Mouse (Mus musculus): ENCODE results near the gene C330007P06Rik. TPM values are rescaled to one million over a fixed set of nuclear protein-coding genes. Genes with fewer than 3 reads are reported as not detected.
"Not testable (repeated sequence)": the region's sequence is repeated elsewhere in the genome, so short reads cannot be mapped to it uniquely, and the experiment has no call there.

The C330007P06Rik gene
- total RNA-seq, 1 experiment from 2014 or later: 44.5 TPM

- peak; percentile 98 for ATAC-seq (ENCODE audit: extremely low read depth, insufficient number of reproducible peaks, low FRiP score, poor library complexity, severe bottlenecking)
These were observed 66.3 kb downstream of the C330007P06Rik start for GRCm38 (mm10) chrX:36807360-36808317.

GRCm38 (mm10) chrX:36805466-36806235 is 68.3 kb downstream of the C330007P06Rik start:
- ATAC-seq (ENCODE audit: extremely low read depth, insufficient number of reproducible peaks, low FRiP score, poor library complexity, severe bottlenecking): no peak

- no peak for ATAC-seq (ENCODE audit: extremely low read depth, insufficient number of reproducible peaks, low FRiP score, poor library complexity, severe bottlenecking)
These were observed 69.7 kb downstream of the C330007P06Rik start for GRCm38 (mm10) chrX:36804196-36804595.

- peak; percentile 42; the same call in 1 of the 2 replicates for ATAC-seq (ENCODE audit: extremely low read depth, insufficient number of reproducible peaks, low FRiP score, poor library complexity, severe bottlenecking)
These were observed 70.7 kb downstream of the C330007P06Rik start for GRCm38 (mm10) chrX:36803189-36803588.

GRCm38 (mm10) chrX:36799131-36799879 is 74.6 kb downstream of the C330007P06Rik start:
- no peak for ATAC-seq (ENCODE audit: extremely low read depth, insufficient number of reproducible peaks, low FRiP score, poor library complexity, severe bottlenecking)

GRCm38 (mm10) chrX:36796734-36797133 is 77.2 kb downstream of the C330007P06Rik start:
- not testable (repeated sequence) for ATAC-seq (ENCODE audit: extremely low read depth, insufficient number of reproducible peaks, low FRiP score, poor library complexity, severe bottlenecking)

GRCm38 (mm10) chrX:36796163-36796581 is 77.7 kb downstream of the C330007P06Rik start:
- ATAC-seq (ENCODE audit: extremely low read depth, insufficient number of reproducible peaks, low FRiP score, poor library complexity, severe bottlenecking): peak; percentile 80

- ATAC-seq (ENCODE audit: extremely low read depth, insufficient number of reproducible peaks, low FRiP score, poor library complexity, severe bottlenecking): peak; percentile 88
These were observed 78.3 kb downstream of the C330007P06Rik start, which contains the start of gene Slc25a5 for GRCm38 (mm10) chrX:36795424-36796162. Gene Slc25a5, plus strand, starts transcription at chrX:36795651.

GRCm38 (mm10) chrX:36794571-36794970 is 79.3 kb downstream of the C330007P06Rik start:
- ATAC-seq (ENCODE audit: extremely low read depth, insufficient number of reproducible peaks, low FRiP score, poor library complexity, severe bottlenecking): no peak

GRCm38 (mm10) chrX:36789360-36789759 is 84.6 kb downstream of the C330007P06Rik start:
- ATAC-seq (ENCODE audit: extremely low read depth, insufficient number of reproducible peaks, low FRiP score, poor library complexity, severe bottlenecking): no peak

GRCm38 (mm10) chrX:36777694-36778093 is 96.2 kb downstream of the C330007P06Rik start:
- no peak for ATAC-seq (ENCODE audit: extremely low read depth, insufficient number of reproducible peaks, low FRiP score, poor library complexity, severe bottlenecking)

- no peak for ATAC-seq (ENCODE audit: extremely low read depth, insufficient number of reproducible peaks, low FRiP score, poor library complexity, severe bottlenecking)
These were observed 98.4 kb downstream of the C330007P06Rik start for GRCm38 (mm10) chrX:36775520-36775919.

Other genes starting within 250 kb of the C330007P06Rik start
- 4.2 and 7.4 TPM in 2 replicates for gene Akap17b, start 228.7 kb downstream of the C330007P06Rik start, total RNA-seq (2017)
- 0.35 and 1.7 TPM in 2 replicates for gene Slc25a43, start 130.5 kb downstream of the C330007P06Rik start, total RNA-seq (2017)
- gene Slc25a5, start 78.5 kb downstream of the C330007P06Rik start, total RNA-seq (2017): 239 and 243 TPM in 2 replicates
- 18.5 and 20.9 TPM in 2 replicates for gene Ube2a, start 211 bp downstream of the C330007P06Rik start, total RNA-seq (2017)
- 5.5 and 5.7 TPM in 2 replicates for gene Nkrf, start 28.8 kb upstream of the C330007P06Rik start, total RNA-seq (2017)
- 74.5 and 78.8 TPM in 2 replicates for gene Sept6, start 117.7 kb upstream of the C330007P06Rik start, total RNA-seq (2017)
- not detected in 2 replicates for gene Sowahd, start 174.7 kb upstream of the C330007P06Rik start, total RNA-seq (2017)
- gene Rpl39, start 211.3 kb upstream of the C330007P06Rik start, total RNA-seq (2017): 888 and 1,013 TPM in 2 replicates
- gene Upf3b, start 236.2 kb upstream of the C330007P06Rik start, total RNA-seq (2017): 51.4 and 64.9 TPM in 2 replicates